Mouse (Mus musculus): Measurements from ENCODE around the gene Kcnip1. TPM values are rescaled to one million over a fixed set of nuclear protein-coding genes. Genes with fewer than 3 reads are reported as not detected.

Kcnip1 gene
- polyA plus RNA-seq, 1 experiment, result not detected

DNA sequence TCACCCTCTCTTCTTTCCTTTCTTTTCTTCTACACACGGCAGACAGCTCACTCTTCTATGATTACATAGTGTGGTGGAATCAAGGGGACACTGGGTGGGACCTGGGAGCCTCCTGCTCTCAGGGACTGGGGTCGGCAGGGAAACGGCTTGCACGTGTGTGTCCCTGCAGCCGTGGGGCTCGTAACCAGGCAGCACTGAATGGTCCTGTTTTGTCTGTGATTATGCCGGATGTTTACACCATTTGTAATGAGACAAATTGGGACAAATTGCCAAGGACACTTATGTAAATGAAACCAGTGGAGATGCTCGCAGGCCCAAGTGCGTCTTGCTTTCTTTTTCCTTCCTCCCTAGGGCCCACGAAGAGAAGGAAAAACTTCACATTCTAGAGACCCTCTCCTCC, 256.5 kb downstream of the Kcnip1 start:
- Histone ChIP-seq H3K27ac (ENCODE audit: insufficient read depth, low read depth, low read length) (no peak overlapping the region), H3K27me3 (replicated peaks; ENCODE audit: control insufficient read depth, insufficient read depth, low read length) (no peaks in the 10 kb centered on the region), H3K4me1 (ENCODE audit: control insufficient read depth, insufficient read depth, low read length) (no peaks in the 10 kb centered on the region), H3K4me3 (ENCODE audit: insufficient read depth, low read depth, low read length) (no peak overlapping the region), H3K36me3 (ENCODE audit: control insufficient read depth, insufficient read depth, low read length) (no peaks in the 10 kb centered on the region)
- WGBS, result 60% methylated on average over 10 of the region's 10 CpGs
- peak; percentile 4 for DNase-seq
- no peak for TF ChIP-seq CTCF (conservative IDR thresholded peaks at IDR 0.05; ENCODE audit: insufficient read depth, insufficient read length, low read depth, low read length)
- TF ChIP-seq POLR2A (IDR thresholded peaks at IDR 0.05; ENCODE audit: low read depth, low read length), result no peak

DNA sequence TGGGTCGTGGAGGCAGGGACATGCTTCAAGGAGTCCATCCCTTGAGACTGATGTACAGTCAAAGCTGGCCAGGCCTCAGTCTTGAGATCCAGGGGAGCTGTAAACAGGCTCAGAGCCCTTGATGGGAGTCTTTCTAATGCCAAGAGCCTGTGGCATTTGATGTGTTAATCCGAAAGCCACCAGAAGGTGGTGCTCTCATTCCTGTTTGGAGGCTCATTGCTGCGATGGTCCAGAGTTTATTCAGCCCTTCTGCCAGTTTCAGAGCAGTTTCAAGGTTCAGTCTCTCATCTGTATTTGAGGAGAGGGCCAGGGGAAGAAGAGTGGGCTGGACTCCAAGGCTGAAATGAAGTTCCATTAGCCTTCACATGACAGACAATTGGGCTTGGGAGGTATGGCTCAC, 259.7 kb downstream of the Kcnip1 start:
- WGBS, result 9% methylated on average over 3 of the region's 3 CpGs
- Histone ChIP-seq H3K27me3 (replicated peaks; ENCODE audit: control insufficient read depth, insufficient read depth, low read length) (no peaks in the 10 kb centered on the region), H3K4me1 (ENCODE audit: control insufficient read depth, insufficient read depth, low read length) (no peaks in the 10 kb centered on the region), H3K36me3 (ENCODE audit: control insufficient read depth, insufficient read depth, low read length) (no peaks in the 10 kb centered on the region), H3K4me3 (ENCODE audit: insufficient read depth, low read depth, low read length) (no peak overlapping the region), H3K27ac (ENCODE audit: insufficient read depth, low read depth, low read length) (no peak overlapping the region)
- TF ChIP-seq POLR2A (IDR thresholded peaks at IDR 0.05; ENCODE audit: low read depth, low read length) (no peak), CTCF (conservative IDR thresholded peaks at IDR 0.05; ENCODE audit: insufficient read depth, insufficient read length, low read depth, low read length) (peak; percentile 64)
- DNase-seq, result peak; percentile 56

DNA sequence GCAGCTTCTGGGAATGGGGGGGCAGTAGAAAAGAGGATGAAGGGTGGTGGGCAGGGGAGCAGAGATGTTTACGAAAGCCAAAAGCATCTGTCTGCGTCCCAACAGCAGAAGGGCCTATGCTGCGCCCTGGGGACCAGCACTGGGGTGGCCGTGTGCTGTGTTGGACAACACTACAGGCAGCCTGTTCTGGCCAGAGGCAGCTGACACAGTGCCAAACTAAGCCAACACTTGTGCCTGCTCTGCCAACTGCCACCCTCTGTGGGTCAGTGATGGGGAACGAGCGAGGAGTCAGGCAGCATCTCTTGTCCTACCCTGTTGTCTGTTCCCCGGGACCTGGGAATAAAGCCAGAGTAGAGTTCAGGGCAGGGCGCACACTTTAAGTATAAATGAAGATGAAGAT, 260.6 kb downstream of the Kcnip1 start:
- TF ChIP-seq POLR2A (IDR thresholded peaks at IDR 0.05; ENCODE audit: low read depth, low read length), result no peak
- no peak for TF ChIP-seq CTCF (conservative IDR thresholded peaks at IDR 0.05; ENCODE audit: insufficient read depth, insufficient read length, low read depth, low read length)

DNA sequence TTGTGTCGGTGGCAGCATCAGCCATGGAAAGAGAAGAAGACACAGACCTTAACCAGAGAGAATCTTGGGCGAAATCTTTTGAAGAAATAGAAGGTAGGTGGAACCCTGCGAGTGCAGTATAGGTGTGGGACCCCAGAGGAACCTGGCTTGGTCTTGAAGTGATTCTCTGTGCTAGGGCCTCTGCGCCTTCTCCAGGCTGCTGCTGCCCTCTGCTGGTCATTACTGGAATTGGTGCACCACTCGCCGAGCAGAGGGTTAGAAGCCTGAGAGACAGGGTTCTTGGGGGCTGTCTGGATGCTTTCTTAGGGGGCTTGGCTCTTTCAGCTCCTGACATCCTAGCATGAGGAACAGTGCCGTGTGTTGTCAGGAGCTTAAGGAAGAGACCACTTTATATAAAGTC, 271.7 kb downstream of the Kcnip1 start:
- Histone ChIP-seq H3K27me3 (replicated peaks; ENCODE audit: control insufficient read depth, insufficient read depth, low read length) (no peaks in the 10 kb centered on the region), H3K4me1 (ENCODE audit: control insufficient read depth, insufficient read depth, low read length) (no peaks in the 10 kb centered on the region), H3K4me3 (ENCODE audit: insufficient read depth, low read depth, low read length) (no peak overlapping the region), H3K36me3 (ENCODE audit: control insufficient read depth, insufficient read depth, low read length) (no peaks in the 10 kb centered on the region), H3K27ac (ENCODE audit: insufficient read depth, low read depth, low read length) (no peak overlapping the region)
- peak; percentile 78 for TF ChIP-seq CTCF (conservative IDR thresholded peaks at IDR 0.05; ENCODE audit: insufficient read depth, insufficient read length, low read depth, low read length)
- TF ChIP-seq POLR2A (IDR thresholded peaks at IDR 0.05; ENCODE audit: low read depth, low read length), result no peak
- WGBS, result 19% methylated on average over 7 of the region's 7 CpGs
- peak; percentile 23 for DNase-seq

More for the DNA sequence above, 260.6 kb downstream of the Kcnip1 start:
- no peaks in the 10 kb centered on the region for H3K4me1 ChIP-seq (ENCODE audit: control insufficient read depth, insufficient read depth, low read length)
- H3K4me3 ChIP-seq (ENCODE audit: insufficient read depth, low read depth, low read length), result no peak overlapping the region
- no peak overlapping the region for H3K27ac ChIP-seq (ENCODE audit: insufficient read depth, low read depth, low read length)
- WGBS, result 79% methylated on average over 8 of the region's 8 CpGs
- H3K36me3 ChIP-seq (ENCODE audit: control insufficient read depth, insufficient read depth, low read length), result no peaks in the 10 kb centered on the region
- no peak for DNase-seq
- no peaks in the 10 kb centered on the region for H3K27me3 ChIP-seq (replicated peaks; ENCODE audit: control insufficient read depth, insufficient read depth, low read length)

DNA sequence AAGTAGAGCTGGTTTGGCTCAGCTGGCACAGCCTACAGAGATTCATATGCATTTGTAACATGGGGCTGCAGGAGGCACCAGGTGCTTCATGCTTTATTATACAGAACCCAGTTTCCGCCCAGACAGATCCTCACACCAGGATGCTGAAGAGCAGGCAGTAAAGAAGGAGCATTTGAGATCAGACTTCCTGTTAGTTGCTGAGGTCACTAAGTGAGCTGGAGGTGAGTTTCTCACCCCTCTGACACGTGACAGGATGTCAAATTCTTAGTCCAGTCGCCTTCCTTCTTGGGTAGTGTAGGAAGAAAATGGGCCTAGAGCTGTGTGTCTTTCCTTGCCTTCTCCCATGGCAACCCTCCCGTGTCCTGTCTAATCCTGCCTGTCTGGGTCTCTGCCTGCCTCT, 286.2 kb downstream of the Kcnip1 start:
- 32% methylated on average over 4 of the region's 4 CpGs for WGBS
- DNase-seq, result no peak
- Histone ChIP-seq H3K27ac (ENCODE audit: insufficient read depth, low read depth, low read length) (no peak overlapping the region), H3K36me3 (ENCODE audit: control insufficient read depth, insufficient read depth, low read length) (no peaks in the 10 kb centered on the region), H3K27me3 (replicated peaks; ENCODE audit: control insufficient read depth, insufficient read depth, low read length) (no peaks in the 10 kb centered on the region), H3K4me3 (ENCODE audit: insufficient read depth, low read depth, low read length) (no peak overlapping the region), H3K4me1 (ENCODE audit: control insufficient read depth, insufficient read depth, low read length) (no peaks in the 10 kb centered on the region)
- TF ChIP-seq CTCF (conservative IDR thresholded peaks at IDR 0.05; ENCODE audit: insufficient read depth, insufficient read length, low read depth, low read length) (no peak), POLR2A (IDR thresholded peaks at IDR 0.05; ENCODE audit: low read depth, low read length) (no peak)

DNA sequence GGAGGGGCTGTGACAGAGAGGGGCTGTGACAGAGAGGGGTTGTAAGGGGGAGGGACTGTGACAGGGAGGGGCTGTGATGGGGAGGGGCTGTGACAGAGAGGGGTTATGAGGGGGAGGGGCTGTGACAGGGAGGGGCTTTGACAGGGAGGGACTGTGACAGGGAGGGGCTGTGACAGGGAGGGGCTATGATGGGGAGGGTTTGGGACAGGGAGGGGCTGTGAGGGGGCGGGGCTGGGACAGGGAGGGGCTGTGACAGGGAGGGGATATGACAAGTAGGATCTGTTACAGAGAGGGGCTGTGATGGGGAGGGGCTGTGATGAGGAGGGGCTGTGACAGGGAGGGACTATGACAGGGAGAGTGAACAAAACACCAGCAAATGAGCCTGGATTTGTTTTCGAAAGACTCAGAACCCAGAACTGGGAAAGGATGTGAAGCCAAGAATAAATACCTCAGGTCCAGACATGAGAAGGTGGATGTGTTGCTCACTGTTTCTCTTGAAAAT, 290.9 kb downstream of the Kcnip1 start:
- Histone ChIP-seq H3K27me3 (replicated peaks; ENCODE audit: control insufficient read depth, insufficient read depth, low read length) (no peaks in the 10 kb centered on the region), H3K27ac (ENCODE audit: insufficient read depth, low read depth, low read length) (no peak overlapping the region), H3K36me3 (ENCODE audit: control insufficient read depth, insufficient read depth, low read length) (no peaks in the 10 kb centered on the region), H3K4me3 (ENCODE audit: insufficient read depth, low read depth, low read length) (no peak overlapping the region), H3K4me1 (ENCODE audit: control insufficient read depth, insufficient read depth, low read length) (no peaks in the 10 kb centered on the region)
- WGBS, result 32% methylated on average over 2 of the region's 2 CpGs
- TF ChIP-seq CTCF (conservative IDR thresholded peaks at IDR 0.05; ENCODE audit: insufficient read depth, insufficient read length, low read depth, low read length) (no peak), POLR2A (IDR thresholded peaks at IDR 0.05; ENCODE audit: low read depth, low read length) (no peak)
- no peak for DNase-seq

DNA sequence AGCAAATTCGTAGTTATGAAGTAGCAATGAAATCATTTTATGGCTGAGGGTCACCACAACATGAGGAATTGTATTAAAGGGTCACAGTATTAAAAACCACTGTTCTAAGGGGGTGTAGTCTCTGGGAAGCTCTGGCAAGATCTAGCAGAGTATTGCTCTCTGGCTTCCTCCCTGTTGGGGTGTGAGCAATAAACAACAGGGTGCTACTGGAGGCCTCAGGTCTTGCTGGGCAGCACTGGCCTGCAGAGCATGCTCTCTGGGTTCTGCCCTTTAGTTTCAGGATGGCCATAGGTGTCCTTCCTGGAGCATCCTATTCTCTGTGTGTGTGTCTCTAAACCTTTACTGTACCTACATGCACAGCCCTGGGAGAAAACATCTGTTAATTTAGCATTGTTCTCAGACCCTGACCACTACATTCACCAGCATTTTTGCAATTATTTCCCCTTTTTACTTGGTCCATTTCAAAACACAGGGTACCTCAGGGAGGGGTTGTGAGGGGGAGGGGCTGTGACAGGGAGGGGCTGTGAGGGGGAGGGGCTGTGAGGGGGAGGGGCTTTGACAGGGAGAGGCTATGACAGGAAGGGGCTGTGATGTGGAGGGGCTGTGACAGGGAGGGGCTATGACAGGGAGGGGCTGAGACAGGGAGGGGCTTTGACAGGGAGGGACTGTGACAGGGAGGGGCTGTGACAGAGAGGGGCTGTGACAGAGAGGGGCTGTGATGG, 291.6 kb downstream of the Kcnip1 start:
- no peak for DNase-seq
- 43% methylated on average over 1 of the region's 1 CpGs for WGBS
- Histone ChIP-seq H3K36me3 (ENCODE audit: control insufficient read depth, insufficient read depth, low read length) (no peaks in the 10 kb centered on the region), H3K4me1 (ENCODE audit: control insufficient read depth, insufficient read depth, low read length) (no peaks in the 10 kb centered on the region), H3K27ac (ENCODE audit: insufficient read depth, low read depth, low read length) (no peak overlapping the region), H3K4me3 (ENCODE audit: insufficient read depth, low read depth, low read length) (no peak overlapping the region), H3K27me3 (replicated peaks; ENCODE audit: control insufficient read depth, insufficient read depth, low read length) (no peaks in the 10 kb centered on the region)
- TF ChIP-seq CTCF (conservative IDR thresholded peaks at IDR 0.05; ENCODE audit: insufficient read depth, insufficient read length, low read depth, low read length) (no peak), POLR2A (IDR thresholded peaks at IDR 0.05; ENCODE audit: low read depth, low read length) (no peak)
